Mouse (Mus musculus): ENCODE results near the gene Vmp1.

- TF ChIP-seq POLR2A (IDR thresholded peaks at IDR 0.05; ENCODE audit: low read depth, low read length) (no peak), CTCF (conservative IDR thresholded peaks at IDR 0.05; ENCODE audit: insufficient read depth, insufficient read length, low read depth, low read length) (no peak)
These were observed 139.5 kb downstream of the Vmp1 start for GRCm38 (mm10) chr11:86543960-86544638.
